Mouse (Mus musculus) hindbrain, embryonic 15.5 days (tissue): ENCODE results near the gene Tmf1. TPM values are rescaled to one million over a fixed set of nuclear protein-coding genes. Genes with fewer than 3 reads are reported as not detected.

ENCODE experiments used
- polyA plus RNA-seq: library from polyadenylated mRNA; unstranded; fragments of >200 nt; fragmentation: Nextera tagmentation; extraction: Ambion mirVana; gene quantifications from 2 replicates; pipeline ENCODE4 v1.2.1, GENCODE M21; 2015

The Tmf1 gene
- polyA plus RNA-seq, 1 experiment from 2014 or later = 33.0 TPM

Other genes with a start within 250 kb of the Tmf1 start
- gene Fam19a4, start 118.7 kb downstream of the Tmf1 start, polyA plus RNA-seq = 3.0 and 4.8 TPM in 2 replicates
- gene Eogt, start 29.9 kb downstream of the Tmf1 start, polyA plus RNA-seq = 12.8 and 14.2 TPM in 2 replicates
- 84.0 and 84.3 TPM in 2 replicates for gene Uba3, start 26.5 kb upstream of the Tmf1 start, polyA plus RNA-seq
- gene Arl6ip5, start 31.6 kb upstream of the Tmf1 start, polyA plus RNA-seq = 132 and 133 TPM in 2 replicates
- gene Lmod3, start 73.6 kb upstream of the Tmf1 start, polyA plus RNA-seq = not detected in 2 replicates